Mouse (Mus musculus) liver, postnatal 0 days (tissue): ENCODE data around the gene Hebp2.
A peak's percentile ranks its signal among the peaks of the same experiment; 100 is the strongest.

Experiments
- CTCF ChIP-seq: sonication (generic); IDR thresholded peaks from 2 replicates; pipeline ENCODE4 v1.5.1; 2016; ENCODE audit warnings: antibody characterized with exemption, low read depth
- EP300 ChIP-seq: IDR thresholded peaks from 2 replicates; pipeline ENCODE4 v1.6.1; 2016; ENCODE audit warnings: antibody characterized with exemption, low read depth, mild to moderate bottlenecking

GRCm38 (mm10) chr10:18545813-18546235 is at the start of gene Hebp2:
- TF ChIP-seq CTCF (peak; percentile 71), EP300 (no peak)
